Mouse (Mus musculus): Measurements from ENCODE around the gene Cep97. TPM values are rescaled to one million over a fixed set of nuclear protein-coding genes. Genes with fewer than 3 reads are reported as not detected.
"Not testable (repeated sequence)": the region's sequence is repeated elsewhere in the genome, so short reads cannot be mapped to it uniquely, and the experiment has no call there.

The Cep97 gene
- polyA plus RNA-seq, 1 experiment from 2014 or later = 12.1 TPM

GRCm38 (mm10) chr16:55887814-55888583, 46.7 kb downstream of the Cep97 start:
- peaks cover 14% of the 10 kb centered on the region; the same call in 1 of the 2 replicates for H3K36me3 ChIP-seq (ENCODE audit: control insufficient read depth, insufficient read depth, low read length)
- 63% methylated on average over 7 of the region's 7 CpGs for WGBS
- no peak overlapping the region for H3K27ac ChIP-seq (ENCODE audit: low read length)
- ATAC-seq = no peak
- H3K9ac ChIP-seq (ENCODE audit: low read depth, low read length) = no peak overlapping the region
- H3K4me2 ChIP-seq (ENCODE audit: low read length) = no peak overlapping the region
- H3K27me3 ChIP-seq (ENCODE audit: control insufficient read depth, insufficient read depth, low read depth, low read length) = no peaks in the 10 kb centered on the region
- no peaks in the 10 kb centered on the region for H3K9me3 ChIP-seq (replicated peaks; ENCODE audit: control insufficient read depth, low read length, poor library complexity, severe bottlenecking)
- H3K4me3 ChIP-seq (ENCODE audit: low read depth, low read length) = no peak overlapping the region
- no peaks in the 10 kb centered on the region; the same call in 1 of the 2 replicates for H3K4me1 ChIP-seq (ENCODE audit: control insufficient read depth, insufficient read depth, low read length)

GRCm38 (mm10) chr16:55884246-55884645, 50.4 kb downstream of the Cep97 start:
- H3K27me3 ChIP-seq (ENCODE audit: control insufficient read depth, insufficient read depth, low read depth, low read length) = no peaks in the 10 kb centered on the region
- H3K4me1 ChIP-seq (ENCODE audit: control insufficient read depth, insufficient read depth, low read length) = no peaks in the 10 kb centered on the region
- WGBS = 80% methylated on average over 11 of the region's 11 CpGs
- H3K4me3 ChIP-seq (ENCODE audit: low read depth, low read length) = no peak overlapping the region
- no peak for ATAC-seq
- H3K36me3 ChIP-seq (ENCODE audit: control insufficient read depth, insufficient read depth, low read length) = peaks cover 16% of the 10 kb centered on the region; the same call in 1 of the 2 replicates
- H3K27ac ChIP-seq (ENCODE audit: low read length) = no peak overlapping the region
- no peak overlapping the region for H3K9ac ChIP-seq (ENCODE audit: low read depth, low read length)
- H3K4me2 ChIP-seq (ENCODE audit: low read length) = no peak overlapping the region
- no peaks in the 10 kb centered on the region for H3K9me3 ChIP-seq (replicated peaks; ENCODE audit: control insufficient read depth, low read length, poor library complexity, severe bottlenecking)

GRCm38 (mm10) chr16:55876025-55876424, 58.6 kb downstream of the Cep97 start:
- no peaks in the 10 kb centered on the region for H3K9me3 ChIP-seq (replicated peaks; ENCODE audit: control insufficient read depth, low read length, poor library complexity, severe bottlenecking)

GRCm38 (mm10) chr16:55863832-55864231, 70.8 kb downstream of the Cep97 start:
- Histone ChIP-seq H3K9me3 (replicated peaks; ENCODE audit: control insufficient read depth, low read length, poor library complexity, severe bottlenecking) (no peaks in the 10 kb centered on the region), H3K27ac (ENCODE audit: low read length) (no peak overlapping the region), H3K9ac (ENCODE audit: low read depth, low read length) (no peak overlapping the region), H3K4me1 (ENCODE audit: control insufficient read depth, insufficient read depth, low read length) (no peaks in the 10 kb centered on the region), H3K4me2 (ENCODE audit: low read length) (no peak overlapping the region), H3K36me3 (ENCODE audit: control insufficient read depth, insufficient read depth, low read length) (peaks cover 10% of the 10 kb centered on the region), H3K4me3 (ENCODE audit: low read depth, low read length) (no peak overlapping the region), H3K27me3 (ENCODE audit: control insufficient read depth, insufficient read depth, low read depth, low read length) (no peaks in the 10 kb centered on the region)
- 57% methylated on average over 4 of the region's 4 CpGs for WGBS
- no peak for ATAC-seq

More at GRCm38 (mm10) chr16:55876025-55876424, 58.6 kb downstream of the Cep97 start:
- H3K9ac ChIP-seq (ENCODE audit: low read depth, low read length) = no peak overlapping the region
- H3K27ac ChIP-seq (ENCODE audit: low read length) = no peak overlapping the region
- H3K27me3 ChIP-seq (ENCODE audit: control insufficient read depth, insufficient read depth, low read depth, low read length) = no peaks in the 10 kb centered on the region
- H3K4me2 ChIP-seq (ENCODE audit: low read length) = no peak overlapping the region
- no peak overlapping the region for H3K4me3 ChIP-seq (ENCODE audit: low read depth, low read length)
- no peak for ATAC-seq
- no peaks in the 10 kb centered on the region for H3K4me1 ChIP-seq (ENCODE audit: control insufficient read depth, insufficient read depth, low read length)
- 0 out of 2 replicates have a peak, but pooled peaks cover 3% of the 10 kb centered on the region for H3K36me3 ChIP-seq (ENCODE audit: control insufficient read depth, insufficient read depth, low read length)
- WGBS = 78% methylated on average over 6 of the region's 6 CpGs

- H3K9ac ChIP-seq (ENCODE audit: low read depth, low read length) = no peak overlapping the region
- ATAC-seq = peak; percentile 39; the same call in 1 of the 2 replicates
- no peak overlapping the region for H3K4me3 ChIP-seq (ENCODE audit: low read depth, low read length)
- 27% methylated on average over 7 of the region's 7 CpGs for WGBS
- no peaks in the 10 kb centered on the region for H3K4me1 ChIP-seq (ENCODE audit: control insufficient read depth, insufficient read depth, low read length)
- no peaks in the 10 kb centered on the region for H3K9me3 ChIP-seq (replicated peaks; ENCODE audit: control insufficient read depth, low read length, poor library complexity, severe bottlenecking)
- peaks cover 10% of the 10 kb centered on the region for H3K36me3 ChIP-seq (ENCODE audit: control insufficient read depth, insufficient read depth, low read length)
- H3K27me3 ChIP-seq (ENCODE audit: control insufficient read depth, insufficient read depth, low read depth, low read length) = no peaks in the 10 kb centered on the region
- no peak overlapping the region for H3K27ac ChIP-seq (ENCODE audit: low read length)
- no peak overlapping the region for H3K4me2 ChIP-seq (ENCODE audit: low read length)
Observed at GRCm38 (mm10) chr16:55863149-55863815, 71.4 kb downstream of the Cep97 start.

- Histone ChIP-seq H3K4me3 (ENCODE audit: low read depth, low read length) (no peak overlapping the region), H3K9ac (ENCODE audit: low read depth, low read length) (no peak overlapping the region), H3K4me1 (ENCODE audit: control insufficient read depth, insufficient read depth, low read length) (no peaks in the 10 kb centered on the region), H3K9me3 (replicated peaks; ENCODE audit: control insufficient read depth, low read length, poor library complexity, severe bottlenecking) (no peaks in the 10 kb centered on the region), H3K27ac (ENCODE audit: low read length) (no peak overlapping the region), H3K36me3 (ENCODE audit: control insufficient read depth, insufficient read depth, low read length) (peaks cover 9% of the 10 kb centered on the region), H3K4me2 (ENCODE audit: low read length) (no peak overlapping the region), H3K27me3 (ENCODE audit: control insufficient read depth, insufficient read depth, low read depth, low read length) (no peaks in the 10 kb centered on the region)
- no peak for ATAC-seq
- WGBS = 88% methylated on average over 3 of the region's 3 CpGs
Observed at GRCm38 (mm10) chr16:55861104-55861503, 73.6 kb downstream of the Cep97 start.

GRCm38 (mm10) chr16:55859421-55859820, 75.2 kb downstream of the Cep97 start:
- not testable (repeated sequence) for ATAC-seq; H3K36me3 ChIP-seq (ENCODE audit: control insufficient read depth, insufficient read depth, low read length); H3K27me3 ChIP-seq (ENCODE audit: control insufficient read depth, insufficient read depth, low read depth, low read length); H3K27ac ChIP-seq (ENCODE audit: low read length); H3K9me3 ChIP-seq (replicated peaks; ENCODE audit: control insufficient read depth, low read length, poor library complexity, severe bottlenecking); H3K4me2 ChIP-seq (ENCODE audit: low read length); H3K9ac ChIP-seq (ENCODE audit: low read depth, low read length); H3K4me1 ChIP-seq (ENCODE audit: control insufficient read depth, insufficient read depth, low read length); H3K4me3 ChIP-seq (ENCODE audit: low read depth, low read length)
- 94% methylated on average over 4 of the region's 4 CpGs for WGBS

- no peaks in the 10 kb centered on the region for H3K27me3 ChIP-seq (ENCODE audit: control insufficient read depth, insufficient read depth, low read depth, low read length)
- no peaks in the 10 kb centered on the region for H3K4me1 ChIP-seq (ENCODE audit: control insufficient read depth, insufficient read depth, low read length)
- no peak overlapping the region for H3K4me2 ChIP-seq (ENCODE audit: low read length)
- no peaks in the 10 kb centered on the region for H3K9me3 ChIP-seq (replicated peaks; ENCODE audit: control insufficient read depth, low read length, poor library complexity, severe bottlenecking)
- no peak overlapping the region for H3K27ac ChIP-seq (ENCODE audit: low read length)
- no peak overlapping the region for H3K4me3 ChIP-seq (ENCODE audit: low read depth, low read length)
- ATAC-seq = no peak
- H3K36me3 ChIP-seq (ENCODE audit: control insufficient read depth, insufficient read depth, low read length) = peaks cover 3% of the 10 kb centered on the region
- H3K9ac ChIP-seq (ENCODE audit: low read depth, low read length) = no peak overlapping the region
- WGBS = 68% methylated on average over 6 of the region's 6 CpGs
Observed at GRCm38 (mm10) chr16:55858465-55858864, 76.2 kb downstream of the Cep97 start.
